Mouse (Mus musculus): ENCODE measurements around the gene Spout1. TPM values are rescaled to one million over a fixed set of nuclear protein-coding genes. Genes with fewer than 3 reads are reported as not detected.

Spout1 gene
- polyA plus RNA-seq, 1 experiment from 2014 or later: 70.8 TPM

GRCm38 (mm10) chr2:30130156-30130555, 48.1 kb downstream of the Spout1 start:
- WGBS: 86% methylated on average over 4 of the region's 4 CpGs
- H3K36me3 ChIP-seq (ENCODE audit: control insufficient read depth, insufficient read depth, low read length): no peaks in the 10 kb centered on the region

GRCm38 (mm10) chr2:30128789-30129188, 49.5 kb downstream of the Spout1 start:
- WGBS: 30% methylated on average over 2 of the region's 2 CpGs
- Histone ChIP-seq H3K4me3 (ENCODE audit: low read depth, low read length) (no peak overlapping the region), H3K36me3 (ENCODE audit: control insufficient read depth, insufficient read depth, low read length) (no peaks in the 10 kb centered on the region), H3K27me3 (ENCODE audit: control insufficient read depth, insufficient read depth, low read length) (no peaks in the 10 kb centered on the region), H3K4me2 (ENCODE audit: low read depth) (no peak overlapping the region), H3K27ac (ENCODE audit: low read depth, low read length) (no peak overlapping the region), H3K9me3 (ENCODE audit: control insufficient read depth, low read length) (no peaks in the 10 kb centered on the region), H3K9ac (ENCODE audit: low read length) (no peak overlapping the region), H3K4me1 (ENCODE audit: control insufficient read depth, insufficient read depth, low read length) (peaks cover 2% of the 10 kb centered on the region)
- DNase-seq (ENCODE audit: low spot score) (peak; percentile 42), ATAC-seq (ENCODE audit: insufficient read depth, low FRiP score, low TSS enrichment) (no peak)

More at GRCm38 (mm10) chr2:30130156-30130555, 48.1 kb downstream of the Spout1 start:
- no peak for ATAC-seq (ENCODE audit: insufficient read depth, low FRiP score, low TSS enrichment)
- no peaks in the 10 kb centered on the region for H3K9me3 ChIP-seq (ENCODE audit: control insufficient read depth, low read length)
- no peak for DNase-seq (ENCODE audit: low spot score)
- no peak overlapping the region for H3K4me3 ChIP-seq (ENCODE audit: low read depth, low read length)
- no peak overlapping the region for H3K27ac ChIP-seq (ENCODE audit: low read depth, low read length)
- no peak overlapping the region for H3K9ac ChIP-seq (ENCODE audit: low read length)
- no peaks in the 10 kb centered on the region for H3K27me3 ChIP-seq (ENCODE audit: control insufficient read depth, insufficient read depth, low read length)
- H3K4me2 ChIP-seq (ENCODE audit: low read depth): no peak overlapping the region
- peaks cover 10% of the 10 kb centered on the region for H3K4me1 ChIP-seq (ENCODE audit: control insufficient read depth, insufficient read depth, low read length)

- Histone ChIP-seq H3K4me2 (ENCODE audit: low read depth) (peak within 1 kb of the TSS; percentile 91), H3K27me3 (ENCODE audit: control insufficient read depth, insufficient read depth, low read length) (no peaks in the 10 kb centered on the region), H3K9ac (ENCODE audit: low read length) (peak within 1 kb of the TSS; percentile 86), H3K4me3 (ENCODE audit: low read depth, low read length) (peak within 1 kb of the TSS; percentile 83), H3K27ac (ENCODE audit: low read depth, low read length) (peak within 1 kb of the TSS; percentile 62; the same call in 1 of the 2 replicates), H3K9me3 (ENCODE audit: control insufficient read depth, low read length) (no peaks in the 10 kb centered on the region), H3K36me3 (ENCODE audit: control insufficient read depth, insufficient read depth, low read length) (no peaks in the 10 kb centered on the region), H3K4me1 (ENCODE audit: control insufficient read depth, insufficient read depth, low read length) (peaks cover 10% of the 10 kb centered on the region)
- 11% methylated on average over 31 of the region's 31 CpGs for WGBS
- DNase-seq (ENCODE audit: low spot score) (peak; percentile 90), ATAC-seq (ENCODE audit: insufficient read depth, low FRiP score, low TSS enrichment) (peak; percentile 91)
Measured at GRCm38 (mm10) chr2:30124472-30125274, 53.6 kb downstream of the Spout1 start, which contains the start of gene Zer1. TSS of gene Zer1 (minus strand) at chr2:30124585.

- Histone ChIP-seq H3K4me3 (ENCODE audit: low read depth, low read length) (peak overlapping the region; percentile 83), H3K4me2 (ENCODE audit: low read depth) (peak overlapping the region; percentile 91), H3K9me3 (ENCODE audit: control insufficient read depth, low read length) (no peaks in the 10 kb centered on the region), H3K36me3 (ENCODE audit: control insufficient read depth, insufficient read depth, low read length) (no peaks in the 10 kb centered on the region), H3K9ac (ENCODE audit: low read length) (peak overlapping the region; percentile 86), H3K27me3 (ENCODE audit: control insufficient read depth, insufficient read depth, low read length) (no peaks in the 10 kb centered on the region), H3K4me1 (ENCODE audit: control insufficient read depth, insufficient read depth, low read length) (peaks cover 15% of the 10 kb centered on the region), H3K27ac (ENCODE audit: low read depth, low read length) (peak overlapping the region; percentile 62; the same call in 1 of the 2 replicates)
- no peak for DNase-seq (ENCODE audit: low spot score)
- WGBS: 2% methylated on average over 44 of the region's 44 CpGs
- ATAC-seq (ENCODE audit: insufficient read depth, low FRiP score, low TSS enrichment): peak; percentile 64
Measured at GRCm38 (mm10) chr2:30123729-30124471, 54.4 kb downstream of the Spout1 start.

Other genes starting within 250 kb of the Spout1 start
- 61.5 and 71.3 TPM in 2 replicates for gene Gle1, start 243.0 kb downstream of the Spout1 start, polyA plus RNA-seq (2014; fragmentation: Nextera tagmentation; extraction: Ambion mirVana)
- 194 and 196 TPM in 2 replicates for gene Sptan1, start 212.9 kb downstream of the Spout1 start, polyA plus RNA-seq (2014; fragmentation: Nextera tagmentation; extraction: Ambion mirVana)
- 29.3 and 30.6 TPM in 2 replicates for gene Wdr34, start 129.6 kb downstream of the Spout1 start, polyA plus RNA-seq (2014; fragmentation: Nextera tagmentation; extraction: Ambion mirVana)
- 647 and 654 TPM in 2 replicates for gene Set, start 121.1 kb downstream of the Spout1 start, polyA plus RNA-seq (2014; fragmentation: Nextera tagmentation; extraction: Ambion mirVana)
- 6.7 and 7.0 TPM in 2 replicates for gene Pkn3, start 100.8 kb downstream of the Spout1 start, polyA plus RNA-seq (2014; fragmentation: Nextera tagmentation; extraction: Ambion mirVana)
- gene Zdhhc12, start 84.8 kb downstream of the Spout1 start, polyA plus RNA-seq (2014; fragmentation: Nextera tagmentation; extraction: Ambion mirVana): 28.3 and 31.1 TPM in 2 replicates
- gene Zer1, start 53.9 kb downstream of the Spout1 start, polyA plus RNA-seq (2014; fragmentation: Nextera tagmentation; extraction: Ambion mirVana): 5.4 and 5.9 TPM in 2 replicates
- gene Tbc1d13, start 44.7 kb downstream of the Spout1 start, polyA plus RNA-seq (2014; fragmentation: Nextera tagmentation; extraction: Ambion mirVana): 12.4 and 15.3 TPM in 2 replicates
- 14.6 and 15.2 TPM in 2 replicates for gene Endog, start 7.0 kb downstream of the Spout1 start, polyA plus RNA-seq (2014; fragmentation: Nextera tagmentation; extraction: Ambion mirVana)
- gene Kyat1, start 27.4 kb upstream of the Spout1 start, polyA plus RNA-seq (2014; fragmentation: Nextera tagmentation; extraction: Ambion mirVana): 10.5 and 12.0 TPM in 2 replicates
- 46.6 and 49.7 TPM in 2 replicates for gene Lrrc8a, start 59.3 kb upstream of the Spout1 start, polyA plus RNA-seq (2014; fragmentation: Nextera tagmentation; extraction: Ambion mirVana)
- gene Gm28035, start 62.1 kb upstream of the Spout1 start, polyA plus RNA-seq (2014; fragmentation: Nextera tagmentation; extraction: Ambion mirVana): 0.17 TPM in 1 of 2 replicates, not detected in the other
- 2.3 and 2.5 TPM in 2 replicates for gene Phyhd1, start 87.7 kb upstream of the Spout1 start, polyA plus RNA-seq (2014; fragmentation: Nextera tagmentation; extraction: Ambion mirVana)
- not detected in 2 replicates for gene Gm28038, start 102.6 kb upstream of the Spout1 start, polyA plus RNA-seq (2014; fragmentation: Nextera tagmentation; extraction: Ambion mirVana)
- gene Dolk, start 107.9 kb upstream of the Spout1 start, polyA plus RNA-seq (2014; fragmentation: Nextera tagmentation; extraction: Ambion mirVana): 23.9 and 27.9 TPM in 2 replicates
- gene Nup188, start 107.9 kb upstream of the Spout1 start, polyA plus RNA-seq (2014; fragmentation: Nextera tagmentation; extraction: Ambion mirVana): 57.3 and 60.0 TPM in 2 replicates
- gene Sh3glb2, start 180.9 kb upstream of the Spout1 start, polyA plus RNA-seq (2014; fragmentation: Nextera tagmentation; extraction: Ambion mirVana): 58.2 and 61.6 TPM in 2 replicates
- gene Miga2, start 185.8 kb upstream of the Spout1 start, polyA plus RNA-seq (2014; fragmentation: Nextera tagmentation; extraction: Ambion mirVana): 23.2 and 27.5 TPM in 2 replicates
- 48.6 and 51.1 TPM in 2 replicates for gene Dolpp1, start 213.8 kb upstream of the Spout1 start, polyA plus RNA-seq (2014; fragmentation: Nextera tagmentation; extraction: Ambion mirVana)
- gene Crat, start 237.4 kb upstream of the Spout1 start, polyA plus RNA-seq (2014; fragmentation: Nextera tagmentation; extraction: Ambion mirVana): 27.4 and 29.1 TPM in 2 replicates
- gene Ptpa, start 237.6 kb upstream of the Spout1 start, polyA plus RNA-seq (2014; fragmentation: Nextera tagmentation; extraction: Ambion mirVana): 63.2 and 64.2 TPM in 2 replicates

Data from neural tube, embryonic 11.5 days (tissue).